Mouse (Mus musculus): ENCODE data around the gene Mycn. TPM values are rescaled to one million over a fixed set of nuclear protein-coding genes. Genes with fewer than 3 reads are reported as not detected.
A peak's percentile ranks its signal among the peaks of the same experiment; 100 is the strongest.

The Mycn gene
- total RNA-seq, 2 experiments from 2014 or later, result 12.9 to 13.3 TPM

GRCm38 (mm10) chr12:12932238-12932637 lies 9.5 kb downstream of the Mycn start:
- no peak for DNase-seq (ENCODE audit: low spot score in 2 of 2)

GRCm38 (mm10) chr12:12928239-12928638 lies 13.5 kb downstream of the Mycn start:
- intact Hi-C loops (cut with DNase I), result no loop called here
- DNase-seq (ENCODE audit: low spot score in 2 of 2), result no peak

More at GRCm38 (mm10) chr12:12932238-12932637, 9.5 kb downstream of the Mycn start:
- intact Hi-C loops (cut with DNase I), result no loop called here

GRCm38 (mm10) chr12:12926975-12927527 lies 14.7 kb downstream of the Mycn start:
- intact Hi-C loops (cut with DNase I), result no loop called here
- DNase-seq (ENCODE audit: low spot score in 2 of 2), result no peak

- no peak for DNase-seq (ENCODE audit: low spot score in 2 of 2)
- intact Hi-C loops (cut with DNase I), result no loop called here
Measured at GRCm38 (mm10) chr12:12924446-12924845, 17.3 kb downstream of the Mycn start.

GRCm38 (mm10) chr12:12920166-12921157 lies 21.3 kb downstream of the Mycn start:
- no peak for DNase-seq (ENCODE audit: low spot score in 2 of 2)
- intact Hi-C loops (cut with DNase I), result no loop called here

- intact Hi-C loops (cut with DNase I), result no loop called here
- DNase-seq (ENCODE audit: low spot score in 2 of 2), result no peak
Measured at GRCm38 (mm10) chr12:12916298-12916697, 25.4 kb downstream of the Mycn start.

GRCm38 (mm10) chr12:12910356-12910979 lies 31.2 kb downstream of the Mycn start:
- intact Hi-C loops (cut with DNase I), result no loop called here
- DNase-seq (ENCODE audit: low spot score in 2 of 2), result no peak

- DNase-seq (ENCODE audit: low spot score in 2 of 2), result no peak
- intact Hi-C loops (cut with DNase I), result no loop called here
Measured at GRCm38 (mm10) chr12:12909631-12910277, 32.0 kb downstream of the Mycn start.

GRCm38 (mm10) chr12:12906771-12907170 lies 34.9 kb downstream of the Mycn start:
- DNase-seq (ENCODE audit: low spot score in 2 of 2), result no peak
- intact Hi-C loops (cut with DNase I), result no loop called here

- DNase-seq (ENCODE audit: low spot score in 2 of 2), result no peak
- intact Hi-C loops (cut with DNase I), result no loop called here
Measured at GRCm38 (mm10) chr12:12906321-12906720, 35.4 kb downstream of the Mycn start.

- intact Hi-C loops (cut with DNase I), result no loop called here
- DNase-seq (ENCODE audit: low spot score in 2 of 2), result no peak
Measured at GRCm38 (mm10) chr12:12905117-12905516, 36.6 kb downstream of the Mycn start.

- intact Hi-C loops (cut with DNase I), result no loop called here
- peak; percentile 79 to 88 for DNase-seq (ENCODE audit: low spot score in 2 of 2)
Measured at GRCm38 (mm10) chr12:12904512-12904953, 37.2 kb downstream of the Mycn start.

- intact Hi-C loops (cut with DNase I), result no loop called here
- DNase-seq (ENCODE audit: low spot score in 2 of 2), result peak in 1 of 2 experiments; percentile 8
Measured at GRCm38 (mm10) chr12:12904086-12904485, 37.6 kb downstream of the Mycn start.

- intact Hi-C loops (cut with DNase I), result no loop called here
- no peak for DNase-seq (ENCODE audit: low spot score in 2 of 2)
Measured at GRCm38 (mm10) chr12:12902403-12902802, 39.3 kb downstream of the Mycn start.

GRCm38 (mm10) chr12:12898356-12899126 lies 43.2 kb downstream of the Mycn start:
- intact Hi-C loops (cut with DNase I), result no loop called here
- no peak for DNase-seq (ENCODE audit: low spot score in 2 of 2)

GRCm38 (mm10) chr12:12893986-12894385 lies 47.7 kb downstream of the Mycn start:
- intact Hi-C loops (cut with DNase I), result no loop called here
- DNase-seq (ENCODE audit: low spot score in 2 of 2), result no peak

- no peak for DNase-seq (ENCODE audit: low spot score in 2 of 2)
- intact Hi-C loops (cut with DNase I), result no loop called here
Measured at GRCm38 (mm10) chr12:12886191-12886889, 55.4 kb downstream of the Mycn start.

Measured in left cerebral cortex, postnatal 25 days (tissue).